Mouse (Mus musculus) left cerebral cortex, postnatal 36 days (tissue): ENCODE data around the gene Col13a1. TPM values are rescaled to one million over a fixed set of nuclear protein-coding genes. Genes with fewer than 3 reads are reported as not detected.

Experiments
- DNase-seq, 2 experiments: peaks; one replicate each; pipeline ENCODE4 v3.0.0; 2021 to 2022; ENCODE audit warnings: low spot score in 2 of 2, mixed read lengths in 1 of 2
- intact Hi-C: fragments of 180-260 bp; cut with DNase I; formaldehyde crosslinking; loops from one replicate; pipeline ENCODE4 v1.15.1; 2025
- total RNA-seq, 2 experiments: library from RNA; stranded (reverse); gene quantifications; 2 replicates each; pipeline ENCODE4 v1.2.3; 2021

Col13a1 gene
- total RNA-seq, 2 experiments from 2014 or later: 0.88 to 1.2 TPM

DNA sequence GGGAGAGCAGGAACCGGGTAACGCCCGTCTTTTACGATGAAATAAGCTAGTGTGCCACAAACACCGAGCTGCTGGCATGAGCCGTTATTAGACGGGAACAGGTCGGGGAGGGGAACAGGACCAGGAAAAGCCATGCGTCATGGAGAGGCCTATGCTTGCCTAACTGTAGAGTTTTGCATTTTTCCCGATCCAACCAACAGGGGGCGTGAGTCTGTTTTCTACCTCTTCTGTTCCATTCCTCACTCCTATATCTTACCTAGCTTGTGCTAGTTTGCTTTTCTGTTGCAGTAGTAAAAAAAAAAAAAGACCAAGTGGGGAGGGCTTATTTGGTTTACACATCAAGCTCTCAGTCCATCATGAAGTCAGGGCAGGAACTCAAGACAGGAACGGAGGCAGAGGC, 61.8 kb downstream of the Col13a1 start:
- no peak for DNase-seq
- intact Hi-C loops: no loop called here

GRCm38 (mm10) chr10:61911770-61912169, 67.1 kb downstream of the Col13a1 start:
- no peak for DNase-seq
- intact Hi-C loops: no loop called here

DNA sequence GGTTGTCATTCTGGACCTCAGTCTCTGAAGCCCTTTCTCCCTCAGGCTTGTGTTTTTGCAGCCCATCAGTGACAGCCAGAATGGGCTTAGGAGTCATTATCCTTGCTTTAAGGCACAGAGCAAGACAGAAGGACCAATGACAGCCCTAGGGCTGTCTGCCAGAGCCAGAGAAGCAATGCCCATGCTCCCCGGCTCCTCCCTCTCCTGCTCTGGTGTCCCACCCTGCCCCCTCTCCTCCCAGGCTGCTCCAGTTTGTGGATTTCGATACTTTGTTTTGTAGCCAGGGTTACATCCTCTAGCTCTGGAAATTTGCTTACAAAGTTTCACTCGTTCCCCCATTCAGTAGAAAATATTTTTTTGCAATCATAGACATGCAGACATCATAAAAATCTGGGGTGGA, 69.9 kb downstream of the Col13a1 start:
- DNase-seq: no peak
- intact Hi-C loops: no loop called here

DNA sequence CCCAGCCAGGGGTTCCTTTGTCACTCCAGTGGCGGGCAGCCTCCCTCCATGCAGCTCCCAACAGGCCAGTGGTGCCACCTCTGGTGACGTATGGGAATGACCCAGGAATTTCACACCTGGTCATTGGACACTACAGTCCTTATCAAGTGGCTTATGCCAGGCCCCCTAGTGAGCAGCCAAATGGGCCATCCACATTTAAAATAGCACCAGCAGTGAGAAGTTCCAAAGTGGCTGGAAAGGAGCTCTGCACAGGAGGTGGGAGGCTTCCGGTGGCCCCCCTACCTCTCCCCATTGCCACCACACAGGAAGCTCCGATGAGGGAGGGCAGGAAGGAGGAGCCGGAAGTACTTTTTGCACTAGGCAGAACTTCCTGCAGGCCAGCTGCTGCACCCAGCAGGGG, 72.7 kb downstream of the Col13a1 start:
- intact Hi-C loops: no loop called here
- DNase-seq: no peak

DNA sequence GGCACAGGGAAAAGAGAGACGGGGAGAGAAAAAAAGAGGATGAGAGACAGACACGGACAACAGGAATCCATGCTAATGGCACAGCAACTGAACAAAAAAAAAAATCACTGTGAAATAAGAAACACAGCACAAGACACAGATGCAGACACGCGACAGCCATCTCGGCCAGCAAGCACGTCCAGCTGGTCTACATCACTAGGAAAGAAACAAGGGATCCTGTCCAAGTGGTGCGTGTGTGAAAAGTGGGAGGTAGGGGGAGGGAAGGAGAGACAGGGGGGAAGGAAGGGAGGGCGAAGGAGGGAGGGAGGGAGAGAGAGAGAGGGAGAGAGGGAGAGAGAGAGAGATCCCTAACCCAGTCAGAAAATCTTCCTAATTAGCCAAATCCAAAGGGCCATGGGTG, 73.6 kb downstream of the Col13a1 start:
- intact Hi-C loops: no loop called here
- no peak for DNase-seq

GRCm38 (mm10) chr10:61898116-61898515, 80.8 kb downstream of the Col13a1 start:
- DNase-seq: no peak
- intact Hi-C loops: no loop called here

DNA sequence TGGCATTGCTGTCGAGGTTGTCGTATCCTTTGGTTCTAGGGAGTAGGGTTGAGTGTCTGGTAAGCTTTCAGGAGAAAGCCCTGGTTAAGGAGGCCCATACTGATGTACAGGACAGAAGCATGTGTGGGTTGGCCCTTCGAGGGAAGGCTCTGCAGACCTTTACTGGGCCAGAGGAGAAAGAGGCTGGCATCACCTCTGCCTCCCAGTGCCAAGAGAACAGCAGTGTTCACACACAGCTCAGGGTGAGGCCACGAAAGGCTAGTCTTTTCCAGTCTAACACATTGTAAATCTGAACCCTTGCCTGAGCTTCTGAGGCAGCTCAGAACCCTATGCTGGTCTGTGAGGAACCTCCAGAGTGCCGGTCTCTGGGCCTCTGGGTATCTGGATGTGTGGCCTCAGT, 84.3 kb downstream of the Col13a1 start:
- intact Hi-C loops: no loop called here
- DNase-seq: no peak

DNA sequence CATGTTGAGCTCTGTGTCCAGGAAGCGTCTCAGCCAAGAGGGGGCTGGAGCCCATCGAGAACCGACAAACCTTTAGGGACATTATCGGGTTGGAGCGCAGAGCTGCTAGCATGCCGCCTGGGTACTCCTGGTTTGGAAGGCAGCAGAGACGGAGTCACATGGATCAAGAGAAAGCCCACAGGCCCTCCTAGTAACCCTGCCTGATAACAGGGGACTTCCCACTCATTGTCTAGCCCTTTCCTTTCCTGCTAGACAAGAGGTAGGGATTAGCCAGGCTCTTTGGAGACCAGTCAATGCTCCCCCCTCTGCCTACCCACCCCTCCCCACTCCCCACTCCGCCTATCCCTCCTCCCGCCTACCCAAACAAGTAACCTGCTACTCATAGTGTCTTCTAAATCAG, 87.8 kb downstream of the Col13a1 start:
- intact Hi-C loops: no loop called here

DNA sequence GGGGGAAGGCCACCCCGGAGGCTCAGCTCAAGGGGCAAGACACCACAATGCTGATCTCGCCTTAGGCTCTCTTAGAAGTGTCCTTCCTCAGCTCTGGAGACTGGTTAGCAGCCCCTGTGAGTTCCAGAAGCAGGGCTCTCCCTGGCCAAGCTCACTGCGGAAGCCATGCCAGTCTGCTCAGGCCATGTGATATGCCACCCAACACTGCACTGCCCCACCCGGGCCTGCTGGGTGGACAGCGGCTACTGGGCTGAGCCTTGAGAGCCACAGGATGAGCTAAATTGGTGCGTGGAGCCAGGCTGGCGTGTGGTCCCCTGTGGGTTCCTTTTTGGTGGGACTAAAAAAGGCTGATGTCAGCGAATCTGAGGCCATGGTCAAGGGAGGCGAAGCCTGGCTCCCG, 88.6 kb downstream of the Col13a1 start:
- DNase-seq: no peak
- intact Hi-C loops: no loop called here

More for the DNA sequence above, 87.8 kb downstream of the Col13a1 start:
- no peak for DNase-seq

DNA sequence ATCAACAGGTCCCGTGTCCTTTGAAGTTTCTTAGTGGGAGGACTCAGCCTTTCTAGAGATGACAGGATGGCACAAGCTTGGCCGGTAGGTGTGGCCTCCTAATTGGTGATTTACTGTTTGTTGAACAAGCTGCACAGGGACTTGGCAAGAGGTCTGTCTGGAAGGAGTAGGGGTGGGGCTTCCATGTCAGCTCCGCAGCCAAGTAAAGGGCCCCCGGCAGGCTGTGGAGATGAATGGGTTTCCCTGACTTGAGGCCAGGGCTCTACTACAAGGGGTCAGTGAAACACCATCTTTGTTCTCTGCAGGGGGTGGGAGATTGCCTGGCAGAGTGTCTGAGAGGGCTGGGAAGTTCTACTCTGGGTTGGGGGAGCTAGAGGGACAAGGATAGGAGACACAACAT, 99.5 kb downstream of the Col13a1 start:
- intact Hi-C loops: loop anchor here (5.0 kb wide), 2 partner anchors 103 to 223 kb away; no protein-coding TSS in a partner anchor
- DNase-seq: no peak

DNA sequence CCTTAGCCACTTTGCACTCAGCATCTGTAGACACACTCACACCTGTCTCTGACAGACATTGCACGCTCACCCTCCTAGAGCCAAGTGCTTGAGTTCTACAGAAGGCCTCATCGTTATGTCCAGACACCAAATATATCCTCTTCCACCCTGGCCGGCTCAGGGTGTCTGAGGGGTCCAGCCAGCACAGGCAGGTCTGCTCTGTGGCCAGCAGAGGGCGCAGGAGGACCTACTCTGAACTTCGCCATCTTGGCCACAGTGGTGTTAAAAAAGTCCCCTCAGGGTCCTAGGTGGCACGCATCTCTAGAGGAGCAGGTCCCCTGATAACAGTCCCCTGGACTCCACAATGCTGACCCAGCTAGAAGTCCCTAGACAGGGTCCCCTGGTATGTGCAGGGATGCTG, 101.1 kb downstream of the Col13a1 start:
- peak; percentile 30 to 42 for DNase-seq
- intact Hi-C loops: loop anchor here (5.0 kb wide), 2 partner anchors 105 to 225 kb away; no protein-coding TSS in a partner anchor

DNA sequence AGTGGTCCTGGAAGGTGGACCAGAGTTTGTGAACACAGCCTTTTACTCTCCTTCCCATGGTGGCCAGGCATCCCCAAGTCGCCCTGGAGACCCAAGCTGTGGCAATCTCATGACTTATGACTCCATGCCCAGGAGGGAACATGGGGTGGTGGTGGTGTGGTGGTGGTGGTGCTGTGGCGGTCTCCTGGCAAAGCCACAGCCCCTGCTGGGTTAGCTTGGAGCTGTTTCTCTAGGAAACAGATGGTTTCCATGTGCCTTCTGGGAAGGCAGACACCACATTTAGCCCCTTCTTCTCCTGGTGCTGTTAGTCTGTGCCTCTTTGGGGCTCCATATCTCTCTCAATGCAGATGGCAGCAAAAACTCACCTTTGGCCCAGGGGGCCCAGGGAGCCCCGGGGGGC, 109.1 kb downstream of the Col13a1 start:
- intact Hi-C loops: no loop called here

DNA sequence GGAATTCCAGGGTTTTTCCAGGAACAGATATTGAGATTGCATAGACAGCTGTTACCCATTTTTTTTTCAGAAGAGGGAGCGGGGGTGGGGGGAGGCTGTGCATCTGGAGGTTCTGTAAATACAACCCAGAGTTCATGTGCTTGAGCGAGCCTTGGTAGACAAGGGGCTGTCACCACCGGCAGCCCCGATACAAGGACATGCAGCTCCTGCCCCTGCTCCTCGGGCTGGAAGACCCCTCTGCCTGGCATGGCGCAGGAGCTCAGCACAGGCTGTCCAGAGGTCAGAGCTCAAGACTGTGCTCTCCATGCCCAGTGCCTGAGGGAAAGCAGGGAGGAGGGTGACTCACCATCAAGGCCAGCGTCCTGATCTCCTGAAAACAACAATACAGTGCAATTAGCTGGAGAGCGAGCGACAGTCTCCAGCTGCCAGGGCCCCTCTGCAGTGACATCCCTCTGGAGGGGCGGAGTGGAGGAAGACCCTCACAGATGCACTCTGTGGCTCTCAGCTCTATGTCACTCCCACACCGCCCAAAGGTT, 112.8 kb downstream of the Col13a1 start:
- DNase-seq: no peak
- intact Hi-C loops: no loop called here

More for the DNA sequence above, 109.1 kb downstream of the Col13a1 start:
- DNase-seq: no peak

GRCm38 (mm10) chr10:61859451-61859850, 119.5 kb downstream of the Col13a1 start:
- no peak for DNase-seq
- intact Hi-C loops: no loop called here

- intact Hi-C loops: no loop called here
- DNase-seq: no peak
These were observed 123.7 kb downstream of the Col13a1 start for GRCm38 (mm10) chr10:61855139-61855675.

DNA sequence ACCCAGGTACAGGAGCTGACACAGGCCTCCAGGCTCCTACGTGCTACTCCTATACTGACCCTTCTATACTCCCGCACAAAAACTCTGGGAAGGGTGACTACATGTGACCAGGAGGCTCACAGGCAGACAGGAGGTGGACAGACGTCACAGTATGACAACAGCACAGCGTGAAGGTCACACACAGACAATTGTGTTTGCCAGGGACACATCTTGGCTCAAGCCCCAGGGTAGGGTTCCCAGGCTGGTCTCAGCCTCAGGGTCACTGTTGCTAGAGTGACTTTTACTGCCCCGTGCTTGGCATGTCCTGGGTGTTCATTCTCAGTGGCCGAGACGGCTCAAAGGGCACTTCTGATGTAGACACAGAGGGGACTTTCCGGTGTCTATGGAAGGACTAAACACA, 126.1 kb downstream of the Col13a1 start:
- intact Hi-C loops: no loop called here
- DNase-seq: no peak

DNA sequence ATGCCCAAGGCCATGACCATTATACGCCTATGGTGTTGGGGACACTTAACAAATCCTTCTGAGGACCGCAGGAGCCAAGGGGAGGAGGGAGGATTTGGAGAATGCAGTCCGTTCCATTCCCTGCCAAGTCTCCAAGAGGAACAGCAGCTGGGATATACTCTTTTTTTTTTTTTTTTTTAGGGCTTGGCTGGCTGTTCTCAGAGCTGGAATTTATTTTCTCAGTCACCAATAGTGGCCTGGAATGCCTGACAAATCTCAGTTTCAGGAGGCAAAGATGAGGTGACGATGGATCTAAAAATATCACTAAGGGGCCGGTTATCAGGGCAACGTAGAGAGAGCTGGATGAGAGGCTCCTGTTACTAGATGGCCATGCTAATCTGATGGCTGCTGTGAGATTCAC, 130.4 kb downstream of the Col13a1 start:
- DNase-seq: peak in 1 of 2 experiments; percentile 18
- intact Hi-C loops: no loop called here

DNA sequence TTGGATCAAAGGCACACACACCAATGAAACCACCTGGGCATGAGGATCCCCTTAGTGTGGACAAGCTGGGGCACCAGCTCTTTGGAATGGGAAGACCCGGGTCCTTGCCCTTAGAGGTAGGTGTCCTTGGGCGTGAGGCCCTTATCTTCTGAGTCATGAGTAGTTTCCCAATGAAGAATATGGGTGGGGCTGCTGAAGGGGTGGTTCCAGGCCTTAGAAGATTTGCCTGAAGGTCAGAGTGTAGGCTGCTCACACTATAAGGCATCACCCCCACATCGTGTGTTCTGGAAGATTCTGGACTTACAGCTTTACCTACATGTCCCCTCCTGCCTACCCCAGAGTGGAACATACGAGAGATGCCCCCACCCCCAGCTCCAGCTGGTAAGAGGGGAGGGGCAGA, 133.4 kb downstream of the Col13a1 start:
- no peak for DNase-seq
- intact Hi-C loops: no loop called here

GRCm38 (mm10) chr10:61844475-61844874, 134.4 kb downstream of the Col13a1 start:
- intact Hi-C loops: no loop called here
- no peak for DNase-seq

DNA sequence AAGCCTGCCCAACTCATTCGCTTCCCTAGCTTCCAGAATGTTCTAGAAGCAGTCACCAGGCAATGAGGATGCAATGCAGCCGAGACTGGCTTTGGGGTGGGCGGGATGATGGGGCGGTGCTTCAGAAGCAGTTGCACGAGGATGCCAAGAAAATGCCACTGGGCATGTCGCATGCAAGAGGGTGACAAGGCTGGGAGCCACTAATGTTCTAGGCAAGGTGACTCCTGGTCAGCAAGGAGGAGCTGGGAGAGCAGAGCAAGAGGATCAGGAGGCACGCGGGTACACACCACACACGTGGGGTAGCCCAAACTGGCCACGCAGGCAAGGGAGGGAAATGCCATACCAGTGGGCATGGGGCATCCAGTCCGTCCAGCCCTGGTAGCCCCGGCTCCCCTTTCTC, 136.6 kb downstream of the Col13a1 start:
- no peak for DNase-seq
- intact Hi-C loops: no loop called here

DNA sequence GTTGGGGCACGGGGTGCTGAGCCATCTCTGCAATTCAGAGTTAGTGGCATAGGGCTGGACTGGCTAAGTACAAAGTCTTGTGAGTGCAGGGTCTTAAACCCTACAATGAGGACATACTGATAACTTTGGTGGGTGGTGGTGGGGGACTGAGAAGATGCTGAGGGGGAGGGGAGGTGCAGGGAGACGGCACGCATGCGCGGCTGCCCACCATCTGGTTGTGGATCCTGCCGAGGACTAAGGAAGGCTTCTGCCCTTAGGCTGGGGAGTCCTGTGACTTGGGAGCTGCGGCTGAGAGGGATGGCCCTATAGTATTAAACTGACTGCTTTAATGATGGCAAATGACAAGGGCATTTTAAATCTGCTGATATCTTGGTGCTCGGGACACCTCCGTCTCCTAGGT, 139.6 kb downstream of the Col13a1 start:
- no peak for DNase-seq
- intact Hi-C loops: loop anchor here (2.0 to 5.0 kb wide), 3 partner anchors 139 to 343 kb away; partner anchors contain the start of gene Col13a1

DNA sequence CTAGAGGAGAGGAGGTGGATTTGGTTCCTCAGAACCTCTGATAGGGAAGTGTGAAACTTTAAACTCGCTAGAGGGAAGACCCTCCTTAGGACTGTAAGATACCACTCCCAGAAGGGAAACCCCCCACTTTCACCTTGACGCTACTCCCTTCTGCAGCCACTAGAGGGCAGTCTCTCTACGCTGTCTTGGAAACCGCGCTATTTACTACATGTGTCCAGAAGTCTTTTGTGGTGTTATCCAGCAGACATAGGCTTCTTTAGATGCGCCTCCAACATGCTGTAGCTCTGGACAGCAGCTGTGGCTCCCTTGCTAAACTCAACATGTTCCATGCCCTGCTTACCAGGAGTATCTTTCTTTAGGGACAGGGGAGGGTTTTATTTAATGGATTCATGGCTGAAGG, 140.1 kb downstream of the Col13a1 start:
- intact Hi-C loops: loop anchor here (2.0 to 5.0 kb wide), 3 partner anchors 140 to 344 kb away; partner anchors contain the start of gene Col13a1
- peak; percentile 34 to 48 for DNase-seq
